Mouse (Mus musculus) megakaryocyte, embryonic 14.5 days (primary cell): Measurements from ENCODE around the gene Sdr42e1.

Experiments used
- FLI1 ChIP-seq: IDR thresholded peaks from 2 replicates; pipeline ENCODE4 v1.6.1; 2012; ENCODE audit warnings: low read length, inconsistent platforms, mixed read lengths
- GATA1 ChIP-seq: IDR thresholded peaks from 3 replicates; pipeline ENCODE4 v1.6.1; 2012; ENCODE audit warnings: mixed read lengths, low read length, inconsistent platforms, borderline replicate concordance

GRCm38 (mm10) chr8:117627096-117627495, 46.4 kb downstream of the Sdr42e1 start:
- no peak for TF ChIP-seq GATA1
- TF ChIP-seq FLI1: no peak
